Mouse (Mus musculus) C2C12 (cell line): ENCODE results near the gene Zfp235. TPM values are rescaled to one million over a fixed set of nuclear protein-coding genes. Genes with fewer than 3 reads are reported as not detected.

Experiments used
- H3K27me3 ChIP-seq: one replicate; pipeline ENCODE4 v1.6.1; 2011; ENCODE audit not compliant: control insufficient read depth, insufficient read depth, insufficient read length
- H3K36me3 ChIP-seq: one replicate; pipeline ENCODE4 v1.6.1; 2011; ENCODE audit not compliant: control insufficient read depth, insufficient read depth
- H3K4me3 ChIP-seq: one replicate; pipeline ENCODE4 v1.5.1; 2011; ENCODE audit warnings: mild to moderate bottlenecking, control low read depth; ENCODE audit not compliant: poor library complexity, insufficient read depth, severe bottlenecking
- H3K79me2 ChIP-seq: one replicate; pipeline ENCODE4 v1.6.1; 2011; ENCODE audit not compliant: control insufficient read depth, insufficient read depth
- H3K79me3 ChIP-seq: one replicate; pipeline ENCODE4 v1.6.1; 2011; ENCODE audit warnings: low read depth, control low read depth
- H3ac ChIP-seq: one replicate; pipeline ENCODE3; 2011; ENCODE audit warnings: low read depth; ENCODE audit not compliant: control insufficient read depth, insufficient read length
- CEBPB ChIP-seq: IDR thresholded peaks from one replicate; pipeline ENCODE4 v1.6.1; 2011; ENCODE audit warnings: low read depth, mild to moderate bottlenecking, control low read depth, moderate library complexity
- CTCF ChIP-seq: IDR thresholded peaks from one replicate; pipeline ENCODE4 v1.5.1; 2011; ENCODE audit not compliant: control insufficient read depth, insufficient read depth, insufficient read length
- FOSL1 ChIP-seq: IDR thresholded peaks from one replicate; pipeline ENCODE4 v1.8.0; 2011; ENCODE audit warnings: mild to moderate bottlenecking, low read length; ENCODE audit not compliant: poor library complexity, insufficient read depth, severe bottlenecking
- MAX ChIP-seq: IDR thresholded peaks from one replicate; pipeline ENCODE4 v1.6.1; 2011; ENCODE audit warnings: mild to moderate bottlenecking, control low read depth
- MYOD1 ChIP-seq: IDR thresholded peaks from one replicate; pipeline ENCODE4 v1.6.1; 2011; ENCODE audit warnings: low read depth; ENCODE audit not compliant: control insufficient read depth, insufficient read length
- MYOG ChIP-seq: IDR thresholded peaks from one replicate; pipeline ENCODE4 v1.6.1; 2011; ENCODE audit not compliant: control insufficient read depth, insufficient read length; ENCODE audit errors: extremely low read depth
- USF1 ChIP-seq: IDR thresholded peaks from one replicate; pipeline ENCODE4 v1.6.1; 2011; ENCODE audit warnings: low read depth, mild to moderate bottlenecking, control low read depth, moderate library complexity
- polyA plus RNA-seq: library from polyadenylated mRNA; unstranded; fragments of >200 nt; fragmentation: generic; extraction: Trizol; gene quantifications from one replicate; pipeline ENCODE4 v1.2.1, GENCODE M21; 2012; ENCODE audit warnings: missing spikeins

Gene Zfp235
- polyA plus RNA-seq, 1 experiment, result 1.5 TPM

GRCm38 (mm10) chr7:24153272-24153671 is 19.3 kb downstream of the Zfp235 start:
- no peaks in the 10 kb centered on the region for H3K27me3 ChIP-seq
- H3K4me3 ChIP-seq, result no peak overlapping the region
- H3K79me3 ChIP-seq, result no peaks in the 10 kb centered on the region
- no peaks in the 10 kb centered on the region for H3K79me2 ChIP-seq
- no peak overlapping the region for H3ac ChIP-seq
- no peaks in the 10 kb centered on the region for H3K36me3 ChIP-seq
- TF ChIP-seq CTCF (no peak), CEBPB (no peak), MYOG (no peak), MAX (no peak), MYOD1 (no peak), FOSL1 (no peak), USF1 (no peak)

- Histone ChIP-seq H3ac (no peak overlapping the region), H3K79me2 (no peaks in the 10 kb centered on the region), H3K27me3 (no peaks in the 10 kb centered on the region), H3K79me3 (no peaks in the 10 kb centered on the region), H3K36me3 (no peaks in the 10 kb centered on the region), H3K4me3 (no peak overlapping the region)
- no peak for TF ChIP-seq FOSL1
- no peak for TF ChIP-seq MYOD1
- no peak for TF ChIP-seq CEBPB
- no peak for TF ChIP-seq USF1
- no peak for TF ChIP-seq MYOG
- no peak for TF ChIP-seq MAX
- no peak for TF ChIP-seq CTCF
These were observed 38.2 kb downstream of the Zfp235 start for GRCm38 (mm10) chr7:24172191-24172590.

- no peaks in the 10 kb centered on the region for H3K27me3 ChIP-seq
- H3K36me3 ChIP-seq, result no peaks in the 10 kb centered on the region
- no peaks in the 10 kb centered on the region for H3K79me2 ChIP-seq
- H3K79me3 ChIP-seq, result no peaks in the 10 kb centered on the region
- H3ac ChIP-seq, result no peak within 1 kb of the TSS
- no peak within 1 kb of the TSS for H3K4me3 ChIP-seq
- no peak for TF ChIP-seq MYOG
- TF ChIP-seq MAX, result no peak
These were observed 40.8 kb downstream of the Zfp235 start, which contains the start of gene Zfp114 for GRCm38 (mm10) chr7:24174618-24175336. Gene Zfp114 (plus strand): TSS chr7:24175060.

GRCm38 (mm10) chr7:24175337-24175711 is 41.4 kb downstream of the Zfp235 start:
- no peaks in the 10 kb centered on the region for H3K27me3 ChIP-seq
- no peak overlapping the region for H3K4me3 ChIP-seq
- H3K36me3 ChIP-seq, result no peaks in the 10 kb centered on the region
- no peak overlapping the region for H3ac ChIP-seq
- no peak for TF ChIP-seq MYOG
- TF ChIP-seq CEBPB, result no peak
- no peak for TF ChIP-seq FOSL1
- no peak for TF ChIP-seq USF1
- TF ChIP-seq MYOD1, result no peak
- TF ChIP-seq MAX, result no peak
- no peak for TF ChIP-seq CTCF
- H3K79me3 ChIP-seq, result no peaks in the 10 kb centered on the region
- no peaks in the 10 kb centered on the region for H3K79me2 ChIP-seq

GRCm38 (mm10) chr7:24187611-24188010 is 53.6 kb downstream of the Zfp235 start:
- Histone ChIP-seq H3K36me3 (no peaks in the 10 kb centered on the region), H3K79me2 (no peaks in the 10 kb centered on the region), H3K79me3 (no peaks in the 10 kb centered on the region), H3K27me3 (no peaks in the 10 kb centered on the region), H3ac (no peak overlapping the region), H3K4me3 (no peak overlapping the region)
- TF ChIP-seq MYOD1 (no peak), USF1 (no peak), MAX (no peak), CTCF (no peak), FOSL1 (no peak), MYOG (no peak), CEBPB (no peak)
